Mouse (Mus musculus) erythroblast, embryonic 14.5 days (primary cell): ENCODE data around the gene Wbp11.

Source experiments
- GATA1 ChIP-seq: IDR thresholded peaks from 2 replicates; pipeline ENCODE4 v1.6.1; 2012; ENCODE audit warnings: low read length, inconsistent platforms, mixed read lengths
- TAL1 ChIP-seq: IDR thresholded peaks from 3 replicates; pipeline ENCODE4 v1.6.1; 2012; ENCODE audit warnings: low read length, inconsistent platforms, mixed read lengths

DNA sequence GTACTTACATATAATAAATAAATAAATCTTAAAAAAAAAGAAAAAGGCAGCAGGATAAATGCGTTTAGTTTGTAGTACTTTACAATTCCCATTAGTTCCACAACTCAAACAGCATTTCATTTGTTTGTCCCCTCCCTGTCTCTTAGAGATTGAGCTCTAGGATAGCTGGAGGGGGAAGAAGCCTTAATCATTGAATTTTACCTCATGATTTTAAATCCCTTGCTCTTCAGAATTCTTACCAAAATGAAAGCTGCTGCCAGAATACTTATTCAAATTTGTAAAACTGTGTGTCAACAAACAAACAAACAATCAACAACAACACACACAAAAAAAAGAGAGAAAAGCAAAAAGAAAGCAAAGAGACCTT is 22.6 kb downstream of the Wbp11 start:
- no peak for TF ChIP-seq GATA1
- TF ChIP-seq TAL1 = no peak
